Mouse (Mus musculus): ENCODE measurements at regions not wholly inside any gene's neighbourhood (a gene's known extent, or its start where the extent isn't known, plus 50 kb on each side); places are given as distances from the start of the nearest gene placed in this dataset.

- 85% methylated on average over 9 of the region's 9 CpGs for WGBS
Observed at GRCm38 (mm10) chr2:131436149-131436548, 55.1 kb upstream of the Smox start.

DNA sequence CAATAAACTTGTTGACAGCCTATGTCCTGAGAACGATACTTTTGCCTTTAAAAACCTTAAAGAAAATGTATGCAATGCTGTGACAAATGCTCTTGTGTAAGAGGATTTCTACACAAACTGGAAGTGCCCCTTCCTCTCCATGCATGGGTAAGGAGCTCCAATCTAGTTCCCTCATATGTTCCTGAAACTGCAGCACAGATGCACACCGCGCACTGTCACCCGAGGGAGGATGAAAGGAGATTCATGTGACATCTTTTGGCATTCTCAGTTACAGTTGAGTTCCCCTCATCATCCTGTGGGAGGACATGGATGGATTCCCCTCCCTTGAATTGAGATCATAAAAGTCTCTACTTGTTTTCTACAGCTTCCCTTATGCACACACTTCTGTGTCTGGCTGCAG is 60.8 kb upstream of the Smox start:
- H3K4me3 ChIP-seq, result no peak overlapping the region
- WGBS, result 93% methylated on average over 4 of the region's 4 CpGs
- no peak for DNase-seq (ENCODE audit: extremely low spot score, low spot score)
- no peak overlapping the region for H3K27ac ChIP-seq
- no peaks in the 10 kb centered on the region for H3K9me3 ChIP-seq
- no peaks in the 10 kb centered on the region for H3K36me3 ChIP-seq (replicated peaks)
- no peaks in the 10 kb centered on the region for H3K27me3 ChIP-seq (ENCODE audit: poor library complexity, severe bottlenecking)
- H3K4me1 ChIP-seq, result no peaks in the 10 kb centered on the region

More at GRCm38 (mm10) chr2:131436149-131436548, 55.1 kb upstream of the Smox start:
- H3K27ac ChIP-seq, result no peak overlapping the region
- H3K4me3 ChIP-seq, result no peak overlapping the region
- DNase-seq (ENCODE audit: extremely low spot score, low spot score), result no peak
- H3K27me3 ChIP-seq (ENCODE audit: poor library complexity, severe bottlenecking), result no peaks in the 10 kb centered on the region
- H3K36me3 ChIP-seq (replicated peaks), result no peaks in the 10 kb centered on the region
- H3K9me3 ChIP-seq, result no peaks in the 10 kb centered on the region
- no peaks in the 10 kb centered on the region for H3K4me1 ChIP-seq

DNA sequence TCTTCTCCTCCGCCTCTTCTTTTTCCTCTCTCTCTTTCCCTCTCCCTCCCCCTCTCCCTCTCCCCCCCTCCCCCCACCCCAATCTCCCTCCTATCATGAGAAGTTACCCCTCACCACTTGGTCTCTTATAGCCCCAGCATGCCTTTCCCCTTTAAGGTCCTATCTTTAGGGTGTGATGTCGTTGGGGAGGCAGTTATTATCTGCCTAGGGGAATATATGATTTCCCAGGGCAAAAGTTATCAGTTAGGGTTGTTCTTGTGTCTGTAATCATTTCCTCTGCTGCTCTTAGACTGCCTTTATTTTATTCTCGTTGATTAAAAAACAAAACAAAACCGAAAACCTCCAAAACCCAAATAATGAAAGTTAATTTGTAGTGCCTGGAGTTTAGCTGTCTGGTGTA is 63.2 kb upstream of the Smox start:
- WGBS, result 83% methylated on average over 4 of the region's 4 CpGs
- DNase-seq (ENCODE audit: extremely low spot score, low spot score), result no peak
- Histone ChIP-seq H3K36me3 (replicated peaks) (no peaks in the 10 kb centered on the region), H3K27ac (no peak overlapping the region), H3K9me3 (no peaks in the 10 kb centered on the region), H3K27me3 (ENCODE audit: poor library complexity, severe bottlenecking) (no peaks in the 10 kb centered on the region), H3K4me3 (no peak overlapping the region), H3K4me1 (peaks cover under 1% of the 10 kb centered on the region)

DNA sequence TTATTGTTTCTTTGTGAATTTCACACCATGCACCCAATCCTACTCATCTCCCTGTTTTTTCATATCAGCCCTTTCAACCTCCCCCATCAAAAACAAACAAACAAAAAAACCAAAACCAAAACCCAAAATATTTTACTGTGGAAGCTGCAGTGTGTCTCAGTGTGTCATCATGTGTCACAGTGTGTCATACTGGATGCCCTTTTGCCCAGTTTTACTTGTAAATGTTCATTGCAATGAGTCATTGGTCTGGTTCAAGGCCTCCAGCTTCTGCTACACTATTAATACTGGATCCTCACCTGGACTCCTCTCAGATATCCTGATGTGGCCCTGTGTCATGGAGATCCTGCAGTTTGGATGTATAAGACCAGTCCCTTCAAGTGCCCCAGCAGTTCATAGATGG is 64.4 kb upstream of the Smox start:
- DNase-seq (ENCODE audit: extremely low spot score, low spot score), result no peak
- H3K4me3 ChIP-seq, result no peak overlapping the region
- H3K9me3 ChIP-seq, result no peaks in the 10 kb centered on the region
- peaks cover 7% of the 10 kb centered on the region for H3K4me1 ChIP-seq
- no peak overlapping the region for H3K27ac ChIP-seq
- H3K27me3 ChIP-seq (ENCODE audit: poor library complexity, severe bottlenecking), result no peaks in the 10 kb centered on the region
- H3K36me3 ChIP-seq (replicated peaks), result no peaks in the 10 kb centered on the region

- H3K27me3 ChIP-seq (ENCODE audit: poor library complexity, severe bottlenecking), result no peaks in the 10 kb centered on the region
- DNase-seq (ENCODE audit: extremely low spot score, low spot score), result no peak
- H3K4me3 ChIP-seq, result no peak overlapping the region
- WGBS, result 85% methylated on average over 11 of the region's 11 CpGs
- H3K27ac ChIP-seq, result no peak overlapping the region
- peaks cover 7% of the 10 kb centered on the region for H3K4me1 ChIP-seq
- H3K9me3 ChIP-seq, result no peaks in the 10 kb centered on the region
- H3K36me3 ChIP-seq (replicated peaks), result no peaks in the 10 kb centered on the region
Observed at GRCm38 (mm10) chr2:131423616-131424320, 67.5 kb upstream of the Smox start.

GRCm38 (mm10) chr2:131422907-131423445 is 68.3 kb upstream of the Smox start:
- under 1% methylated on average over 13 of the region's 13 CpGs for WGBS

GRCm38 (mm10) chr2:131418130-131418529 is 65.4 kb upstream of the Rnf24 start:
- H3K4me3 ChIP-seq, result no peak overlapping the region
- H3K36me3 ChIP-seq (replicated peaks), result no peaks in the 10 kb centered on the region
- no peaks in the 10 kb centered on the region for H3K27me3 ChIP-seq (ENCODE audit: poor library complexity, severe bottlenecking)
- no peak overlapping the region for H3K27ac ChIP-seq
- H3K4me1 ChIP-seq, result peaks cover 7% of the 10 kb centered on the region
- no peak for DNase-seq (ENCODE audit: extremely low spot score, low spot score)
- no peaks in the 10 kb centered on the region for H3K9me3 ChIP-seq
- 77% methylated on average over 7 of the region's 7 CpGs for WGBS

More at GRCm38 (mm10) chr2:131422907-131423445, 68.3 kb upstream of the Smox start:
- no peaks in the 10 kb centered on the region for H3K36me3 ChIP-seq (replicated peaks)
- H3K27me3 ChIP-seq (ENCODE audit: poor library complexity, severe bottlenecking), result no peaks in the 10 kb centered on the region
- peak; percentile 63 for DNase-seq (ENCODE audit: extremely low spot score, low spot score)
- no peaks in the 10 kb centered on the region for H3K9me3 ChIP-seq
- H3K27ac ChIP-seq, result peak overlapping the region; percentile 80
- peak overlapping the region; percentile 55 for H3K4me3 ChIP-seq
- peaks cover 7% of the 10 kb centered on the region for H3K4me1 ChIP-seq

- Histone ChIP-seq H3K27ac (no peak overlapping the region), H3K4me1 (peaks cover under 1% of the 10 kb centered on the region; the same call in 1 of the 2 replicates), H3K36me3 (replicated peaks) (no peaks in the 10 kb centered on the region), H3K9me3 (no peaks in the 10 kb centered on the region), H3K27me3 (ENCODE audit: poor library complexity, severe bottlenecking) (no peaks in the 10 kb centered on the region), H3K4me3 (no peak overlapping the region)
- WGBS, result 98% methylated on average over 2 of the region's 2 CpGs
- no peak for DNase-seq (ENCODE audit: extremely low spot score, low spot score)
Observed at GRCm38 (mm10) chr2:131417472-131417871, 64.8 kb upstream of the Rnf24 start.

DNA sequence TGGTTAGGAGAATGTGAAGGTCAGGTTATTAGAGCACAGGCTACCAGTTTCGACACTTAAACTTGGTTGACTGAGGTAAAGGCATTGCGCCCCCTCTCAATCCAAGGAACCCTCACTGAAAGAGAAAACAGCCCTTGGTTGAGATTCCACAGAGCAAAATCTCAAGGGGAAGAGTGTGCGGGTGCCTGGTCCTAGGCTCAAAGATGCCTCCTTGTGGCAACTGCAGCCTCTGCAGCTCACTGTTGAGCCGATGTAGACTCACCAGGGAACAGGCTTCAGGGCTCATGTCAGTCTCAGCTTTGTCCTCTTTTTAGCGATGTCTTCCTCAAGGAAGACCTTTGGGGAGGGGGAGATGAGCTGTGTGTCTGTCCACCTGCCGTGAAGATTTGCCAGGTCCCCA is 63.8 kb upstream of the Rnf24 start:
- 41% methylated on average over 6 of the region's 6 CpGs for WGBS
- Histone ChIP-seq H3K27ac (no peak overlapping the region), H3K4me1 (no peaks in the 10 kb centered on the region), H3K36me3 (replicated peaks) (no peaks in the 10 kb centered on the region), H3K4me3 (no peak overlapping the region), H3K9me3 (no peaks in the 10 kb centered on the region), H3K27me3 (ENCODE audit: poor library complexity, severe bottlenecking) (no peaks in the 10 kb centered on the region)
- peak; percentile 27 for DNase-seq (ENCODE audit: extremely low spot score, low spot score)

GRCm38 (mm10) chr2:131410906-131411520 is 58.3 kb upstream of the Rnf24 start:
- Histone ChIP-seq H3K27ac (no peak overlapping the region), H3K27me3 (ENCODE audit: poor library complexity, severe bottlenecking) (no peaks in the 10 kb centered on the region)
- 90% methylated on average over 5 of the region's 5 CpGs for WGBS

DNA sequence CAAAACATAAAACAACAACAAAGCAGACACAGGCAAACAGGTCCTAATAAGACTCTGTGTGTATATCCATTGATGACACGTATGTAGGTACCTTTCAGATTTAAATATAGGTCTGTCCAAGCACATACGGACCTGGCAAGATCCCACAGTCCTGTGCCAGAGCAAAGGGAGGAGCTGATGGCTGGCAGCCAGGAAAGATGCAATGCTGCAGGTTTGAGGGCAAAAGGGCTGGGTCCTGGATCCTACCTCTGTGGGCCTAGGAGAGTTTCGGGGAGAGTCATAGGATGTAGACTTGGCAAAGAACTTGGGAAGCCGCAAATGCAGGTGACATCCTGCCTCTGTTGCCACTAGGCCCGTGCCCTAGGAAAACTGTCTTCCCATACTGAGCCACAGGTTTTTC is 54.6 kb upstream of the Rnf24 start:
- H3K4me3 ChIP-seq, result no peak overlapping the region
- peaks cover 6% of the 10 kb centered on the region; the same call in 1 of the 2 replicates for H3K4me1 ChIP-seq
- WGBS, result 84% methylated on average over 5 of the region's 5 CpGs
- no peak overlapping the region for H3K27ac ChIP-seq
- no peaks in the 10 kb centered on the region for H3K9me3 ChIP-seq
- H3K27me3 ChIP-seq (ENCODE audit: poor library complexity, severe bottlenecking), result no peaks in the 10 kb centered on the region
- H3K36me3 ChIP-seq (replicated peaks), result no peaks in the 10 kb centered on the region
- DNase-seq (ENCODE audit: extremely low spot score, low spot score), result no peak

More at GRCm38 (mm10) chr2:131410906-131411520, 58.3 kb upstream of the Rnf24 start:
- Histone ChIP-seq H3K9me3 (no peaks in the 10 kb centered on the region), H3K36me3 (replicated peaks) (no peaks in the 10 kb centered on the region), H3K4me1 (0 out of 2 replicates have a peak, but pooled peaks cover 6% of the 10 kb centered on the region), H3K4me3 (no peak overlapping the region)
- DNase-seq (ENCODE audit: extremely low spot score, low spot score), result no peak

GRCm38 (mm10) chr2:131404218-131404555 is 51.5 kb upstream of the Rnf24 start:
- Histone ChIP-seq H3K4me3 (no peak overlapping the region), H3K27me3 (ENCODE audit: poor library complexity, severe bottlenecking) (no peaks in the 10 kb centered on the region), H3K27ac (no peak overlapping the region; the same call in 1 of the 2 replicates), H3K9me3 (no peaks in the 10 kb centered on the region), H3K4me1 (peaks cover 13% of the 10 kb centered on the region; the same call in 1 of the 2 replicates), H3K36me3 (replicated peaks) (no peaks in the 10 kb centered on the region)
- DNase-seq (ENCODE audit: extremely low spot score, low spot score), result no peak
- 53% methylated on average over 1 of the region's 1 CpGs for WGBS

DNA sequence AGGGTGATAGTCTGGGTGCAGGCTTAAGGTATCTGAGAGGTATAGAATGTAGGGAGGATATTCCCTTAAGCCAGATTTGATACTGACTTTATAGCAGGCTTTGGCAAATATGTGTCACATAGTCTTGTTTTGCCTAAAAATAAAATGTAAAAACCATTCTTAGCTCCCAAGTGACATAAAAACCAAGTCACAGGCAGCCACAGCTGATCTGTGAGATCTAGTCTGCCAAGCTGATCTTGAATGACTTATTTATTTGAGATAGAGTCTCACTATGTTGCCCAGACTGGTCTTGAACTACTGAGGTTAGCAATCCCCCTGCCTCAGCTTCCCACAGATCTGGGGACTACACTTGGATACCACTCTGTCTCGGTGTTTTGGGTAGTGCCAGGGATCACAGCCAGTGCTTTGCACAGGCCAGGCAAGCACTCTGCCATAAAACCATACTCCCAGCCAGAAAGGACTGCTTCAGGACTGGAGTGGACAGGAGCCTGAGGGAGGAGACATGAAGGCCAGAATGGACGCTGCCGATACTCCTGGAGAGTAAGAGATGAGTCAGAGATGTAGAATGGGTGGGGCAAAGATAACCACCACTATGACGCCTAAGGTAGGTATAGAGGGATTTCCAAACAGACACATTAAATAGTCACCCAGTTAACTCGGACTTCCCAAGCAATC is 51.0 kb upstream of the Rnf24 start:
- H3K4me3 ChIP-seq, result no peak overlapping the region
- WGBS, result 85% methylated on average over 5 of the region's 5 CpGs
- no peaks in the 10 kb centered on the region for H3K36me3 ChIP-seq (replicated peaks)
- DNase-seq (ENCODE audit: extremely low spot score, low spot score), result no peak
- H3K4me1 ChIP-seq, result peaks cover 13% of the 10 kb centered on the region; the same call in 1 of the 2 replicates
- H3K9me3 ChIP-seq, result no peaks in the 10 kb centered on the region
- no peaks in the 10 kb centered on the region for H3K27me3 ChIP-seq (ENCODE audit: poor library complexity, severe bottlenecking)
- H3K27ac ChIP-seq, result no peak overlapping the region

Data from forebrain, embryonic 10.5 days (tissue).